Mouse (Mus musculus) lung, postnatal 0 days (tissue): ENCODE results near the gene Rpsa. TPM values are rescaled to one million over a fixed set of nuclear protein-coding genes. Genes with fewer than 3 reads are reported as not detected.

Source experiments
- ATAC-seq: fragments of 200-750 bp; cut with Nextera tagmentation; 2 replicates; pipeline ENCODE4 v1.8.0; 2017; ENCODE audit warnings: moderate library complexity
- DNase-seq: peaks from one replicate; pipeline ENCODE4 v3.0.0-alpha.2; 2016; ENCODE audit warnings: low spot score
- H3K27ac ChIP-seq: fragments of 300-500 bp; sonication (generic); 2 replicates; pipeline ENCODE4 v1.5.1; 2014; ENCODE audit warnings: antibody characterized with exemption, mild to moderate bottlenecking, low read length, mixed read lengths
- H3K27me3 ChIP-seq: fragments of 300-500 bp; sonication (generic); replicated peaks from 2 replicates; pipeline ENCODE4 v1.6.1; 2014; ENCODE audit warnings: low read length, mixed read lengths; ENCODE audit not compliant: insufficient read depth
- H3K36me3 ChIP-seq: fragments of 300-500 bp; sonication (generic); 2 replicates; pipeline ENCODE4 v1.6.1; 2014; ENCODE audit warnings: low read length, mixed read lengths; ENCODE audit not compliant: insufficient read depth
- H3K4me1 ChIP-seq: fragments of 300-500 bp; sonication (generic); 2 replicates; pipeline ENCODE4 v1.6.1; 2014; ENCODE audit warnings: antibody characterized with exemption, low read depth, low read length, mixed read lengths; ENCODE audit not compliant: insufficient read depth
- H3K4me2 ChIP-seq: fragments of 300-500 bp; sonication (generic); replicated peaks from 2 replicates; pipeline ENCODE4 v1.6.1; 2014; ENCODE audit warnings: low read depth, mild to moderate bottlenecking, low read length, moderate library complexity, mixed read lengths
- H3K4me3 ChIP-seq: fragments of 300-500 bp; sonication (generic); 2 replicates; pipeline ENCODE4 v1.5.1; 2014; ENCODE audit warnings: low read depth, low read length
- H3K9ac ChIP-seq: fragments of 300-500 bp; sonication (generic); replicated peaks from 2 replicates; pipeline ENCODE4 v1.6.1; 2014; ENCODE audit warnings: low read depth, mild to moderate bottlenecking
- H3K9me3 ChIP-seq: fragments of 300-500 bp; sonication (generic); 2 replicates; pipeline ENCODE4 v1.6.1; 2016; ENCODE audit warnings: low read length, mixed read lengths
- CTCF ChIP-seq: IDR thresholded peaks from 2 replicates; pipeline ENCODE4 v1.5.1; 2016; ENCODE audit warnings: antibody characterized with exemption, mild to moderate bottlenecking
- EP300 ChIP-seq: IDR thresholded peaks from 2 replicates; pipeline ENCODE4 v1.6.1; 2016; ENCODE audit warnings: antibody characterized with exemption, mild to moderate bottlenecking, control low read depth
- WGBS: fragments of 180-500 bp; shearing (Covaris S2); extraction: QIAGEN DNeasy Blood & Tissue Kit; methylation state at CpG from one replicate; pipeline ENCODE4 v1.1.7; 2014; 5-methylcytosine and 5-hydroxymethylcytosine counted together
- polyA plus RNA-seq: library from polyadenylated mRNA; unstranded; fragments of >200 nt; fragmentation: Nextera tagmentation; extraction: Ambion mirVana; gene quantifications from 2 replicates; pipeline ENCODE4 v1.2.1, GENCODE M21; 2015

Gene Rpsa
- polyA plus RNA-seq, 1 experiment from 2014 or later = 675 TPM

GRCm38 (mm10) chr9:120082691-120083090, 44.8 kb upstream of the Rpsa start:
- H3K27ac ChIP-seq = no peak overlapping the region
- ATAC-seq (no peak), DNase-seq (no peak)
- 72% methylated on average over 4 of the region's 4 CpGs for WGBS
- no peaks in the 10 kb centered on the region for H3K9me3 ChIP-seq
- H3K4me2 ChIP-seq = no peak overlapping the region
- TF ChIP-seq EP300 (no peak), CTCF (no peak)
- no peaks in the 10 kb centered on the region for H3K36me3 ChIP-seq
- no peaks in the 10 kb centered on the region for H3K4me1 ChIP-seq
- no peak overlapping the region for H3K9ac ChIP-seq
- H3K27me3 ChIP-seq = no peaks in the 10 kb centered on the region
- no peak overlapping the region for H3K4me3 ChIP-seq

- Histone ChIP-seq H3K4me1 (no peaks in the 10 kb centered on the region), H3K36me3 (no peaks in the 10 kb centered on the region), H3K9me3 (no peaks in the 10 kb centered on the region), H3K27me3 (no peaks in the 10 kb centered on the region), H3K9ac (no peak overlapping the region), H3K27ac (no peak overlapping the region), H3K4me3 (no peak overlapping the region), H3K4me2 (no peak overlapping the region)
- ATAC-seq (no peak), DNase-seq (no peak)
- TF ChIP-seq EP300 = no peak
- WGBS = 78% methylated on average over 17 of the region's 18 CpGs
Observed at GRCm38 (mm10) chr9:120083158-120083894, 44.2 kb upstream of the Rpsa start.

GRCm38 (mm10) chr9:120084406-120084805, 43.1 kb upstream of the Rpsa start:
- H3K4me2 ChIP-seq = no peak overlapping the region
- DNase-seq (no peak), ATAC-seq (no peak)
- no peaks in the 10 kb centered on the region for H3K4me1 ChIP-seq
- H3K9me3 ChIP-seq = no peaks in the 10 kb centered on the region
- H3K27ac ChIP-seq = no peak overlapping the region
- TF ChIP-seq EP300 (no peak), CTCF (no peak)
- 75% methylated on average over 9 of the region's 9 CpGs for WGBS
- no peaks in the 10 kb centered on the region for H3K27me3 ChIP-seq
- H3K36me3 ChIP-seq = no peaks in the 10 kb centered on the region
- no peak overlapping the region for H3K9ac ChIP-seq
- H3K4me3 ChIP-seq = no peak overlapping the region

GRCm38 (mm10) chr9:120089125-120089524, 38.4 kb upstream of the Rpsa start:
- Histone ChIP-seq H3K36me3 (no peaks in the 10 kb centered on the region), H3K4me3 (no peak overlapping the region), H3K9me3 (no peaks in the 10 kb centered on the region), H3K4me2 (no peak overlapping the region), H3K9ac (no peak overlapping the region), H3K4me1 (no peaks in the 10 kb centered on the region), H3K27ac (no peak overlapping the region), H3K27me3 (no peaks in the 10 kb centered on the region)
- DNase-seq (no peak), ATAC-seq (no peak)
- TF ChIP-seq CTCF (no peak), EP300 (no peak)
- WGBS = 88% methylated on average over 7 of the region's 7 CpGs

- H3K4me3 ChIP-seq = no peak overlapping the region
- TF ChIP-seq EP300 = no peak
- TF ChIP-seq CTCF = no peak
- no peaks in the 10 kb centered on the region for H3K36me3 ChIP-seq
- DNase-seq (no peak), ATAC-seq (no peak)
- no peaks in the 10 kb centered on the region for H3K9me3 ChIP-seq
- H3K9ac ChIP-seq = no peak overlapping the region
- no peak overlapping the region for H3K4me2 ChIP-seq
- no peaks in the 10 kb centered on the region for H3K4me1 ChIP-seq
- no peaks in the 10 kb centered on the region for H3K27me3 ChIP-seq
- 67% methylated on average over 10 of the region's 10 CpGs for WGBS
- H3K27ac ChIP-seq = no peak overlapping the region
Observed at GRCm38 (mm10) chr9:120091086-120091485, 36.4 kb upstream of the Rpsa start.

GRCm38 (mm10) chr9:120091696-120092238, 35.7 kb upstream of the Rpsa start, which contains the start of gene Ccr8:
Ccr8 (plus strand) TSS chr9:120092114.
- 65% methylated on average over 5 of the region's 5 CpGs for WGBS
- H3K27me3 ChIP-seq = no peaks in the 10 kb centered on the region
- H3K27ac ChIP-seq = no peak within 1 kb of the TSS
- no peak within 1 kb of the TSS for H3K4me3 ChIP-seq
- ATAC-seq = no peak
- no peak within 1 kb of the TSS for H3K4me2 ChIP-seq
- TF ChIP-seq EP300 = no peak
- no peak for TF ChIP-seq CTCF
- DNase-seq = no peak
- H3K4me1 ChIP-seq = no peaks in the 10 kb centered on the region
- no peaks in the 10 kb centered on the region for H3K36me3 ChIP-seq
- no peaks in the 10 kb centered on the region for H3K9me3 ChIP-seq
- no peak within 1 kb of the TSS for H3K9ac ChIP-seq
